Mouse (Mus musculus): ENCODE data around the gene Scn10a. TPM values are rescaled to one million over a fixed set of nuclear protein-coding genes. Genes with fewer than 3 reads are reported as not detected.

The Scn10a gene
- polyA plus RNA-seq, 1 experiment from 2014 or later: not detected

- WGBS: 91% methylated on average over 7 of the region's 7 CpGs
- Histone ChIP-seq H3K36me3 (ENCODE audit: insufficient read depth, low read length) (no peaks in the 10 kb centered on the region), H3K27me3 (ENCODE audit: insufficient read depth, low read length) (no peaks in the 10 kb centered on the region; the same call in 1 of the 2 replicates), H3K27ac (no peak overlapping the region), H3K4me3 (replicated peaks; ENCODE audit: low read depth, low read length) (no peak overlapping the region), H3K4me1 (replicated peaks; ENCODE audit: insufficient read depth, low read length) (no peaks in the 10 kb centered on the region), H3K9ac (ENCODE audit: low read depth, low read length) (no peak overlapping the region), H3K4me2 (ENCODE audit: low read length) (no peak overlapping the region), H3K9me3 (replicated peaks; ENCODE audit: low read length) (no peaks in the 10 kb centered on the region)
- ATAC-seq (replicated peaks; ENCODE audit: low FRiP score, low read depth) (no peak), DNase-seq (ENCODE audit: low spot score) (no peak)
- TF ChIP-seq CTCF (IDR thresholded peaks at IDR 0.05; ENCODE audit: low read depth): no peak
Observed at GRCm38 (mm10) chr9:119610563-119611166, 108.5 kb downstream of the Scn10a start.

GRCm38 (mm10) chr9:119606906-119607305 lies 112.2 kb downstream of the Scn10a start:
- no peak overlapping the region for H3K9ac ChIP-seq (ENCODE audit: low read depth, low read length)
- H3K27me3 ChIP-seq (ENCODE audit: insufficient read depth, low read length): no peaks in the 10 kb centered on the region
- no peak overlapping the region for H3K27ac ChIP-seq
- 87% methylated on average over 5 of the region's 5 CpGs for WGBS
- H3K4me3 ChIP-seq (replicated peaks; ENCODE audit: low read depth, low read length): no peak overlapping the region
- no peaks in the 10 kb centered on the region for H3K4me1 ChIP-seq (replicated peaks; ENCODE audit: insufficient read depth, low read length)
- no peaks in the 10 kb centered on the region for H3K9me3 ChIP-seq (replicated peaks; ENCODE audit: low read length)
- ATAC-seq (replicated peaks; ENCODE audit: low FRiP score, low read depth) (no peak), DNase-seq (ENCODE audit: low spot score) (no peak)
- TF ChIP-seq CTCF (IDR thresholded peaks at IDR 0.05; ENCODE audit: low read depth): no peak
- H3K36me3 ChIP-seq (ENCODE audit: insufficient read depth, low read length): no peaks in the 10 kb centered on the region
- no peak overlapping the region for H3K4me2 ChIP-seq (ENCODE audit: low read length)

- Histone ChIP-seq H3K4me2 (ENCODE audit: low read length) (no peak overlapping the region), H3K27ac (no peak overlapping the region), H3K9ac (ENCODE audit: low read depth, low read length) (no peak overlapping the region), H3K9me3 (replicated peaks; ENCODE audit: low read length) (no peaks in the 10 kb centered on the region), H3K27me3 (ENCODE audit: insufficient read depth, low read length) (no peaks in the 10 kb centered on the region), H3K4me1 (replicated peaks; ENCODE audit: insufficient read depth, low read length) (no peaks in the 10 kb centered on the region), H3K36me3 (ENCODE audit: insufficient read depth, low read length) (no peaks in the 10 kb centered on the region), H3K4me3 (replicated peaks; ENCODE audit: low read depth, low read length) (no peak overlapping the region)
- ATAC-seq (replicated peaks; ENCODE audit: low FRiP score, low read depth) (no peak), DNase-seq (ENCODE audit: low spot score) (no peak)
- 58% methylated on average over 8 of the region's 8 CpGs for WGBS
- no peak for TF ChIP-seq CTCF (IDR thresholded peaks at IDR 0.05; ENCODE audit: low read depth)
Observed at GRCm38 (mm10) chr9:119604607-119605006, 114.5 kb downstream of the Scn10a start.

GRCm38 (mm10) chr9:119598501-119598900 lies 120.6 kb downstream of the Scn10a start:
- no peaks in the 10 kb centered on the region for H3K4me1 ChIP-seq (replicated peaks; ENCODE audit: insufficient read depth, low read length)
- H3K27ac ChIP-seq: no peak overlapping the region
- 78% methylated on average over 10 of the region's 10 CpGs for WGBS
- no peak overlapping the region for H3K4me3 ChIP-seq (replicated peaks; ENCODE audit: low read depth, low read length)
- H3K9me3 ChIP-seq (replicated peaks; ENCODE audit: low read length): no peaks in the 10 kb centered on the region
- H3K27me3 ChIP-seq (ENCODE audit: insufficient read depth, low read length): no peaks in the 10 kb centered on the region
- no peak overlapping the region for H3K9ac ChIP-seq (ENCODE audit: low read depth, low read length)
- TF ChIP-seq CTCF (IDR thresholded peaks at IDR 0.05; ENCODE audit: low read depth): no peak
- DNase-seq (ENCODE audit: low spot score) (no peak), ATAC-seq (replicated peaks; ENCODE audit: low FRiP score, low read depth) (no peak)
- no peak overlapping the region for H3K4me2 ChIP-seq (ENCODE audit: low read length)
- H3K36me3 ChIP-seq (ENCODE audit: insufficient read depth, low read length): no peaks in the 10 kb centered on the region

GRCm38 (mm10) chr9:119597332-119597731 lies 121.8 kb downstream of the Scn10a start:
- ATAC-seq (replicated peaks; ENCODE audit: low FRiP score, low read depth) (no peak), DNase-seq (ENCODE audit: low spot score) (no peak)
- H3K4me2 ChIP-seq (ENCODE audit: low read length): no peak overlapping the region

GRCm38 (mm10) chr9:119589592-119589991 lies 129.5 kb downstream of the Scn10a start:
- Histone ChIP-seq H3K27ac (no peak overlapping the region), H3K9ac (ENCODE audit: low read depth, low read length) (no peak overlapping the region), H3K4me2 (ENCODE audit: low read length) (no peak overlapping the region), H3K4me3 (replicated peaks; ENCODE audit: low read depth, low read length) (no peak overlapping the region), H3K4me1 (replicated peaks; ENCODE audit: insufficient read depth, low read length) (no peaks in the 10 kb centered on the region), H3K27me3 (ENCODE audit: insufficient read depth, low read length) (no peaks in the 10 kb centered on the region), H3K36me3 (ENCODE audit: insufficient read depth, low read length) (no peaks in the 10 kb centered on the region), H3K9me3 (replicated peaks; ENCODE audit: low read length) (no peaks in the 10 kb centered on the region)
- ATAC-seq (replicated peaks; ENCODE audit: low FRiP score, low read depth): no peak
- WGBS: 87% methylated on average over 8 of the region's 8 CpGs
- DNase-seq (ENCODE audit: low spot score): no peak
- no peak for TF ChIP-seq CTCF (IDR thresholded peaks at IDR 0.05; ENCODE audit: low read depth)

More at GRCm38 (mm10) chr9:119597332-119597731, 121.8 kb downstream of the Scn10a start:
- no peak for TF ChIP-seq CTCF (IDR thresholded peaks at IDR 0.05; ENCODE audit: low read depth)
- Histone ChIP-seq H3K4me3 (replicated peaks; ENCODE audit: low read depth, low read length) (no peak overlapping the region), H3K27ac (no peak overlapping the region), H3K9me3 (replicated peaks; ENCODE audit: low read length) (no peaks in the 10 kb centered on the region), H3K36me3 (ENCODE audit: insufficient read depth, low read length) (no peaks in the 10 kb centered on the region), H3K4me1 (replicated peaks; ENCODE audit: insufficient read depth, low read length) (no peaks in the 10 kb centered on the region), H3K9ac (ENCODE audit: low read depth, low read length) (no peak overlapping the region), H3K27me3 (ENCODE audit: insufficient read depth, low read length) (no peaks in the 10 kb centered on the region)
- 83% methylated on average over 8 of the region's 8 CpGs for WGBS
